Mouse (Mus musculus) cortical plate, adult 2 months (tissue): ENCODE measurements around the gene Uhrf1. TPM values are rescaled to one million over a fixed set of nuclear protein-coding genes. Genes with fewer than 3 reads are reported as not detected.

ENCODE experiments used
- H3K27ac ChIP-seq: fragments of 200-500 bp; 2 replicates; pipeline ENCODE4 v1.5.1; 2012; ENCODE audit warnings: low read length, control low read depth, inconsistent platforms; ENCODE audit not compliant: insufficient read depth
- H3K4me1 ChIP-seq: fragments of 200-500 bp; 2 replicates; pipeline ENCODE4 v1.6.1; 2011; ENCODE audit warnings: low read length; ENCODE audit not compliant: control insufficient read depth, insufficient read depth
- H3K4me3 ChIP-seq: fragments of 200-500 bp; 2 replicates; pipeline ENCODE4 v1.5.1; 2011; ENCODE audit warnings: mild to moderate bottlenecking, low read length, control low read depth; ENCODE audit not compliant: insufficient read depth
- CTCF ChIP-seq: fragments of 200-500 bp; IDR thresholded peaks from 2 replicates; pipeline ENCODE4 v1.5.1; 2011; ENCODE audit warnings: mild to moderate bottlenecking, control low read depth, low read length; ENCODE audit not compliant: insufficient read depth; ENCODE audit errors: extremely low read depth
- POLR2A ChIP-seq: fragments of 200-500 bp; IDR thresholded peaks from 2 replicates; pipeline ENCODE4 v1.6.1; 2011; ENCODE audit warnings: mild to moderate bottlenecking, low read length, control low read depth; ENCODE audit not compliant: insufficient read depth; ENCODE audit errors: extremely low read depth
- polyA plus RNA-seq: library from polyadenylated mRNA; depleted of rRNA; stranded (reverse); fragments of >200 nt; gene quantifications from 2 replicates; pipeline ENCODE4 v1.2.3, GENCODE M21; 2012

The Uhrf1 gene
- polyA plus RNA-seq, 1 experiment = 1.8 TPM

DNA sequence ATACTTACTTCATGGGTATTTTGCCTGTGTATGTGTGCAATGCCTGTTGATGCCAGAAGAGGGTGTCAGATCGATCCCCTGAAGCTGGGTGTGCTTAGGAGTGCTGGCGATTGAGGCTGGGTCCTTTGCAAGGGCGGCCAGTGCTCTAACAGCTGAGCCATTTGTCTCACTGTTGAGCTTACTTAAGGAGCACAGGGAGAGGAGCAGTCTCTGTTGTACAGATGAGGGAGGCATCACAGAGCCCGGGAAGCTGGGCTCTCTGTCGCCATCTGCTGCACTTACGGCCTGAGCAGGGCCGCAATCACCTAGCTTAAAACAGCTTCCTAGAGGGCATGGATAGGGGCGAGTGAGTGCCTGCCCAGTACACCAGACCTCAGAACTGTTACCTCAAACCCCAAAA, 29.9 kb downstream of the Uhrf1 start:
- Histone ChIP-seq H3K27ac (no peak overlapping the region), H3K4me3 (no peak overlapping the region), H3K4me1 (peaks cover 12% of the 10 kb centered on the region; the same call in 1 of the 2 replicates)
- TF ChIP-seq POLR2A = no peak
- TF ChIP-seq CTCF = peak; percentile 28; the same call in 1 of the 2 replicates

DNA sequence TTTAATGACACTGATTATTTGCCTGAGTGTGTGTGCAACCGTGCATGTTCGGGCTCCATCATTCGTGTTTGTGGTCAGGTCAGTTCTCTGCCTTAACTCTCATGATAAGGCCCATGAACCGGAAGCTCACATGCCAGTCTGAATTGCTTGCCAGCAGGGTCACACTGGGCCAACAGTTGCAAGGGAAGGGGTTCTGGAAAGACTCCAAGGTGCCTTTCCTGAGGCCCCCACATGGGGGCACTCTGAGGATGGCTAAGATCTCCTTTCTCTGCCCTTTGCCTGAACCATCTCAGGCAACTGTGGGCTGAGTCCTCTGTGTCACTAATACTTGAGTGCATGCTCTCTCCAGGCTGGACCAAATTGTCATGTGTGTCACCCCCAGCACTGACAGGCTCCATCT, 34.1 kb downstream of the Uhrf1 start:
- peaks cover 9% of the 10 kb centered on the region for H3K4me1 ChIP-seq
- no peak overlapping the region for H3K4me3 ChIP-seq
- TF ChIP-seq CTCF (peak; percentile 36), POLR2A (no peak)
- H3K27ac ChIP-seq = no peak overlapping the region

DNA sequence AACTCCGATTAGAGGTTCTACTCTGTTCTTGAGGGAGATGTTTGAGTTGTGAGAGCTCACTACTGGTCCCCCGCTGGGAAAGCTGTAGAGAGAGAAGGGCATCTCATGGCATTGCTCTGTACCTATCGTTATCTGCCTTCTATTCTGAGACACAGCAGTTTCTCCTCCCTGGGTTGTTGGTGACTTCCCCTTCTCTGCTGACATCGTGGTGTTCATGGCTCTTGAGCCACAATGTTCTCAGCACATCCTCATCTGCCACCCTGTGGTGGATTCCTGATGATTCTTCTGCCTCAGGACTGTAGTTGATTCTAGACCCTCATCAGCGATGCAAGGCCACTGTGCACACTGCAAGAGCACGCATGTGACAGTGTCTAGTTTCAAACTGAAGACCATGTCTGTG, 34.7 kb downstream of the Uhrf1 start:
- Histone ChIP-seq H3K27ac (no peak overlapping the region), H3K4me1 (peaks cover 9% of the 10 kb centered on the region), H3K4me3 (no peak overlapping the region)
- TF ChIP-seq POLR2A (no peak), CTCF (no peak)

DNA sequence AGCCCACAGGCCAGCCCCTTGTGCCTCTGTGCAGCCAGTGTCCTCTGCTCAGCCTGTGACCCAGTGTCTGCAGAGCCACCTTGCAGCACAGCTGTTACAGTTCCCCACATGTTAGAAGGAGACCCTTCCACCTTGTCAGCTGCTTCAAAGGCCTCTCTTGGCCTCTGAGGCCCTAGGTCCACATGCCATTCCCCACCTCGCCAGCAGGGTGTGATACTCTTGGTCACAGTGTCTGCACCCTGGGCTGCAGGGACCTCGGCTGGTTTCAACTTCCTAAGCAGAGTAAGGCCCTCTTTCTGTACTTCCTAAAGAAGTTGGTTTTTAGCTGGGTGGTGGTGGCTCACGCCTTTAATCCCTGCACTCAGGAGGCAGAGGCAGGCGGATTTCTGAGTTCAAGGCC, 35.8 kb downstream of the Uhrf1 start:
- TF ChIP-seq POLR2A (no peak), CTCF (0 out of 2 replicates have a peak, but pooled peaks have one; percentile 15)
- Histone ChIP-seq H3K4me3 (no peak overlapping the region), H3K4me1 (peaks cover 9% of the 10 kb centered on the region), H3K27ac (no peak overlapping the region)

DNA sequence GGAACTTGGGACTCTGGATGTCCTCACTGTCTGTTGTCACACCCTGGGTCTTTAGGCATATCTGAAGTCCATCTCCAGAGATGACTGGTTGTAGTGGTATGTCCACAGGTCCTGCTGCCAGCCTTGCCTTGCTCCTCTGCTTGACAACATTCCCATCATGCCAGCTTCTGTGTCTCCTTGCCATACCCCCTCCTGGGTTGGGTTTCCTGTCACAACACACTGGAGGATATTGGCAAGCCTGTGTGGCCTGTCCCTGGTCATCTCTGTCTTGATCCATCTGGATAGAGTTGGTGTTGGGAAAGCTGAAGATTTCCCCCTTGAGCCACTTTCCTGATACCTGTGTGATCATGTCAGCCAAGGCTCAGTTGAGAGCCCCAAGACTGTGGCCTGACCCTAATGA, 37.6 kb downstream of the Uhrf1 start:
- H3K27ac ChIP-seq = no peak overlapping the region
- H3K4me1 ChIP-seq = peaks cover 7% of the 10 kb centered on the region

DNA sequence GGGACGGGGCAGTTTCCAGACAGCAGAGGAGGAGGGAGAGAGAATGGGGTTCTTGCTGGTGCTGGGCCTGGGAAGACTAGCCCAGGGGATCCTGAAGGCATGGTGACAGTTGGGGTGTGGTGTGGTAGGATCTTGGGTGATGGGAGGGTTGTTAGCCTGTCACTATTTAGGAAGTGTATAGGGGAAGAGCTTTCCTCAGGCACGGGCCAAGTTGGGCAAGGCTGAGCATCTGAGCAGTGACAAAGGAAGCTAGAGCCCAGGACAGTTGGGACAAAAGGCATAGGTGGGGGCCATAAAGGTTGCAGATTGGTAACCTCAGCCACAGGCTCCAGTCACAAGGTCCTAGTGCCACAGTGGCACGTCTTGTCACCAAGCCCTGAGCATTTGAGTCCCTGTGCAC, 40.3 kb downstream of the Uhrf1 start:
- TF ChIP-seq CTCF (no peak), POLR2A (no peak)
- no peak overlapping the region for H3K4me3 ChIP-seq
- H3K27ac ChIP-seq = no peak overlapping the region
- H3K4me1 ChIP-seq = peaks cover 2% of the 10 kb centered on the region

More for the DNA sequence above, 37.6 kb downstream of the Uhrf1 start:
- TF ChIP-seq CTCF (no peak), POLR2A (no peak)
- no peak overlapping the region for H3K4me3 ChIP-seq

DNA sequence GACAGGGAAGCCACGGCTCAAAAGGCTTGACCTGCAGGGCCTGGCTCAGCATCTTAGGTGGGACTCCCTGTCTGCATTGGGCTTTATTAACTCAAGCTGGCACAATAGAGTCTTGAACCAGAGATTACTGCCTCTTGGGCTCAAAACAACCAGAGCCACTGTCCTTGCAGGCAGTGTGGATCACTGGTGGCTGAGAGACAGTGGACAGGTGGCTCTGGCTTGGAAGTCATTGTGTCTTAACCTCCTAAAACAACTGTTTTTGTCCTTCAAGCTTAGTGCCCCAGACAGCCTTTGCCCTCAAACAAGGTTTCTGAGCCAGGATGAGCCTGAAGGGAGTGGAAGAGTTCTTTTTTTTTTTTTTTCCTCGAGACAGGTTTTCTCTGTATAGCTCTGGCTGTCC, 42.2 kb downstream of the Uhrf1 start:
- H3K4me3 ChIP-seq = no peak overlapping the region
- H3K27ac ChIP-seq = no peak overlapping the region
- TF ChIP-seq POLR2A (no peak), CTCF (no peak)
- H3K4me1 ChIP-seq = peaks cover 2% of the 10 kb centered on the region; the same call in 1 of the 2 replicates

DNA sequence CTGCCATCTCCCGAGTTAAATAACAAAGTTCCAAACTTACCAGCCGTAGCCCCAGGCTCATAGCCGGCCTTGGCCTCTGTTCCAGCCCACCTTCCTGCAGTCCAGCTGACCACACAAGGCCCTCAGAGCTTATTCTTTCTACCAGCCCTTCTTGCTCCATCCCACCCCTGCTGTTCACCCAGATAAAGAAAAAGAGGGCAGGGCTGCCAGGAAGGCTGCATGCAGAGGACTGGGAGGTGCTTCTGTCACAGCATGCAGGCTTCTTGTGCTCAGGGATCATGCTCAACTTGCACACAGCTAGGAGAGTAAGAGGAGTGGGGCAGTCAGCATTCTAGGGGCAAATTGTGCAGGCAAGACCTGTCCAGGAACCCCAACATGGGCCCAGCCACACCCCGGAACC, 45.0 kb downstream of the Uhrf1 start:
- TF ChIP-seq CTCF = no peak
- no peak for TF ChIP-seq POLR2A
- no peak overlapping the region for H3K4me3 ChIP-seq
- no peaks in the 10 kb centered on the region for H3K4me1 ChIP-seq
- H3K27ac ChIP-seq = no peak overlapping the region

DNA sequence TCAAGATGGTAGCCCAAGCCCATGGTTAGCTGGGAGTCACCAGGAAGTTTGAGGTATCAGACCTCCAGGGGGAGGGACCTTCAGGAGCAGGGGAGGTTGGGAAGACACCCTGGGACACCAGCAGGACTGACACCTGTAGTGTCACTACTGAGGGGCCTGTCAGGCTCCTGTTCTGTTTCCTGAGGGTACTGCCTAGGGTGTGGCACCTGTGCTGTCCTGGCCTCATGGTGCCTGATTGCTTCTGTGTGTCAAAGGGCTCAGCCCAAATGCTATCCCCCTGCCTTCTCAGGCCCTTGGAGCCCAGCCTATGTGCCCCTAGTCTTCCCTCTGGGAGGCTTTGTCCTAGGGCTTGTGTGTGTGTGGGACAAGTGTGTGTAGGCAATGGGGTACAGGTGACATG, 45.5 kb downstream of the Uhrf1 start:
- no peak for TF ChIP-seq POLR2A
- TF ChIP-seq CTCF = no peak
- no peak overlapping the region for H3K4me3 ChIP-seq
- no peaks in the 10 kb centered on the region for H3K4me1 ChIP-seq
- no peak overlapping the region for H3K27ac ChIP-seq

DNA sequence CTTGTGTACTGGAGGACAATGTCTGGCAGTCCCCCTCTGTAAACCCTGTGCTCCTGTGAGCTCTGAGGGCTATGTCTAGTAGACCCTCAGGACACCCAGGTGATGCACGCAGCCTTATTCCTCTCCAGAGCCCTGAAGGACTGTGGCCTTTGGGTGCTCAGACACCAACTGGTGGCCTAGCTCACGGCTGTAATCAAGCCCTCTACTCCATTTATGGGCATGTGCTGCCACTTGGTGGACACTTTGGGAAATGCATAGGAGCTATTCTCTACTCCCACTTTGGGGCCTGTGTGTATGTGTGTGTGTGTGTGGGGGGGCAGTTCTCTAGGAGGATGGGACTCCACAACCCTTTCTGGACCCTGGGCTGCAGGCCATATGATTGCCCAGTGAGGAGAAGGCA, 47.6 kb downstream of the Uhrf1 start:
- Histone ChIP-seq H3K4me1 (no peaks in the 10 kb centered on the region), H3K4me3 (no peak overlapping the region), H3K27ac (no peak overlapping the region)
- TF ChIP-seq POLR2A (no peak), CTCF (peak; percentile 89)
